Mouse (Mus musculus) adrenal gland, adult 8-10 months (tissue): ENCODE data around the gene Fezf2. TPM values are rescaled to one million over a fixed set of nuclear protein-coding genes. Genes with fewer than 3 reads are reported as not detected.

Source experiments
- DNase-seq: peaks from one replicate; pipeline ENCODE4 v3.0.0; 2022
- total RNA-seq, 4 experiments: library from RNA; stranded (reverse); gene quantifications; 2 replicates each; pipeline ENCODE4 v1.2.4; 2022

Gene Fezf2
- total RNA-seq = not detected

GRCm38 (mm10) chr14:12348089-12348488 lies at the start of gene Fezf2:
Fezf2 (minus strand) TSS chr14:12348189.
- DNase-seq = no peak

DNA sequence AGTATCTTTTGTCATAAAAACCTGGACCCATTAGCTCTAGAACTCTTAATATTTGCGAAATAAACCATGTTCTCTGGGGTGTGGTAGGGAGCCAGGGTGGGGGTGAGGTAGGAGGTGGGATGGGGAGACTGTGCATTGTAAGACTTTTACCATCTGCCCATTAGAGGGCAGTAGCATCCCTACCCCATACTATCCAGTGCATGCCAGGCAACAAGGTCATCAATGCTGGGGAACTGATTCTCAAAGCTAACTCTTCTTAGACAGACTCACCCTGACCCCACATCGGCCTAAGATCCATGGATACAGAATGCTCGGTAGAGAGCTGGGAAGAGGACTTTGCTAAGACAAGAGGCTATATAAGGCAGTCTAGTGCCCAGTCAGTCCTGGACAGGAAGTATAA lies 49.6 kb upstream of the Fezf2 start:
- no peak for DNase-seq

- no peak for DNase-seq
Measured at GRCm38 (mm10) chr14:12394318-12394717, 46.3 kb upstream of the Fezf2 start.

DNA sequence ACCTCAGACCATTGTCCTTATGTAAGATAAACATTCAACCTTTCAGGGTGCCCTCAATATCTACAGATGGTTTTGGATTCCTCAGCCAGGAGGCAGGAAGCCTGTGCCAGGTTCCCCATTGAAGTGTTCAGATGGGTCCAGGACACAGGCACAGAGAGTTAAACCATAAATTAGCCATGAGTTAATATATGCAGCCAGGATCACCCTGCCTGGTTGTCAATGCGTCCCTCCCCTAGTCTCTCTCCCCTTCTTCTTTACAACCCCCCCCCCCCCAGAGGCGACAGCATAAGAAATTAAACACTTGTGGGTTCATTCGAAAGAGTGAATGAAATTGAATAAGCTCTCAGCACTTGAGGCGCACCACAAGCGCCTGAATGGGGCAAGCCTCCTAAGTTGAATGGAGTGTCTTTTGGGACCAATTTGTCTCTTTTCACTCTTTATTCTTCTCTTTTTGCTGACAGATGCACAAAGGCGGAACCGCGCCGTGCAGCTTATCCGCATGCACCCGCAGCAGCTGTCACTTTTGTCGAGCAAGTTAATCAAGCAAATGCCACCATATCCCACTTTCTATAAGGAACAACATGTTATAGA lies 45.4 kb upstream of the Fezf2 start:
- DNase-seq = no peak

DNA sequence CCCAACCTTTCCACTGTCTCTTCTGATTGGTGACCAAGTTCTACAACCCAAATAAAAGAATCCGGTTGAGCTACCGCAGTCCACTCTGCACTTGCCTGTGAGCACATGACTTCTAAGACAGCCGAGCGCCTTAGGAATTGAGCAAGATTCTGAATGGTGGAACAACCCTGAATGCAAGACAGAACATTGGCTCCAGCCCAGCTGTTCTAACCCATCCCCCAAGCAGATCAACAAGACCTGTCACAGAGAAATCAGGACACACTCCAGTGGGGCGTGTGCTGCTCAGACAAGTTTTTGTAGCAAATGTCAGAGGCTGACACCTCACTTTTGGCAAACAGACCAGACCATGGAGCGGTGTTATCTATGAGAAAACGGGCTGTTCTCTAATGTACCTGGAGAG lies 43.2 kb upstream of the Fezf2 start:
- no peak for DNase-seq

- no peak for DNase-seq
Measured at GRCm38 (mm10) chr14:12388806-12389436, 40.9 kb upstream of the Fezf2 start.

GRCm38 (mm10) chr14:12388192-12388795 lies 40.3 kb upstream of the Fezf2 start:
- DNase-seq = no peak

GRCm38 (mm10) chr14:12387176-12387575 lies 39.2 kb upstream of the Fezf2 start:
- no peak for DNase-seq

DNA sequence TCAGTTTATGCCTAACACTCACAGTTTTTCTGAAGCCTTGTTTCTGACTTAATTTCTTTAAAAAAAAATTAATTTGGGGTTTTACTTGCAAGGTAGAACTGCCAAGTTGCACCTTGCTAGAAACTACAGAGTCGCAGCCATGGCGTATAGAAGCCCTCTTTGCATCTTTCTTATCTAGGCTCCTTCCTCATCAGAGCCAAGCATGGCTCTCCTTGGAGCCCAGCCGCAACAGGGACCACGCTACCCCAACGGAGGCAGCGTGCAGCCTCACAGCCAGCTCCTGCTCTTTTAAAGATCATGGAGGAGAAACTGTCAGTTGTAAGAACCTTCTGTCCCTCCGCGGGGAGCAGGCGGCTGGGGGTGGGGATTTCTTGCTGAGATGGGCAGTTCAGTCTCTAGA lies 29.9 kb upstream of the Fezf2 start:
- no peak for DNase-seq

DNA sequence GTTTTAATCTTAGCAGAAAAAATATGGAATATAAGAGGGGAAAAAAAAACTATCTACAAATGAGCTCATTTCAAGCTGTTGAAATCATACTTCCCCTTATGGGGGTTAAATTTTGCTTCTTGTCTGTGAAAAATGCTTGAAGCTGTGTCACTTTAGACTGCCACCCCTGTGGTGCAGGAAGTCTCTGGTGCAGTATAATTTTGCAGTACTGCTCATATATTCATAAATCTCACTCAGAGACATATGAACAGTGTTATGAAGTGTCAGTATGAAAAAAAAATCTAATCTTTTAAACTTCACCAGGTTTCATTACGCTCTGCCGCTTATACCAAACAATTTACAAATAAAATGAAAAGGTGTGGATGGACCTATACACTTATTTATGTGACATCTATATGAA lies 29.3 kb upstream of the Fezf2 start:
- DNase-seq = no peak

- DNase-seq = no peak
Measured at GRCm38 (mm10) chr14:12375451-12375850, 27.5 kb upstream of the Fezf2 start.

GRCm38 (mm10) chr14:12350271-12350916 lies 2.4 kb upstream of the Fezf2 start:
- DNase-seq = no peak

- no peak for DNase-seq
Measured at GRCm38 (mm10) chr14:12349334-12350090, 1.5 kb upstream of the Fezf2 start.

- no peak for DNase-seq
Measured at GRCm38 (mm10) chr14:12346865-12347600, 956 bp downstream of the Fezf2 start.

DNA sequence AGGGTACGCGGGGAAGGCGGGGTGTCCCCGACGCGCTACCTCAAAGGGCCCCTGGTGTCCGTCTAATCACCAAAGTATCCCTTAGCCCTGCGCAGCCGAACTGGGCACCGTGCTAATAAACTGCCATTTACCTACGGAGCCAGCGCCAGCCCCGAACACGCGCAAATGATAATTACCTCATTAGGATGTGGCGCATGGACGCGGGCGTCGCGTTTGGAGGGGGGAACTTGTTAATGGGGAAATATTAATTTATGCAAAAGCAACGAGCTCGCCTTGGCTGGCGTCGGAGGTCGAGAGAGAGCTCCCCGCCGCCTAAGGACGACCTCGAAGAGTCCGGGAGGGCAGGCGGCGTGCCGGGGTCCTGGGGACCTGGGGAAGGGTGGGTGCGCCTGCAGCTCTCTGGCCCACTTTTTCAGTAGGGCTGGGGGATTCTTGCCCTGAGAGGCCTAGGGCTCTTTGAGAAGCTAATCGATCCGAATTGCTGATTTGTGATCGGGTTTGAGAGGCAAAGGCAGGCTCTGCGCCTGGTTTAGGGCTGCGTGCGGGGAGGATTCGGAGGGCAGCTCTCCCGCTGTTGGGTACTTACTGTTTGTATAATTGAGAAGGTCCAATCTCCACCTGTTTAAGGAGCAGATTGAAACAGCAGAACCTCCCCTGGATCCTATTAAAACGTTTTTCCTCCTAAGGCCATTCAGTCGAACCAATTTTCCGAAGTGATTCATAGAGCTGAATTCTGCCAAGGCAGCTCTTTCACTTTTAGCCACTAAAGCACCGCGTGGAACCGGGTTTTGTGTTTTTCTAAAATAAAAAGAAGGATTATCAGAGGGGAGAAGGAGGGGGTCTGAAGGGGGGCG lies 1.8 kb downstream of the Fezf2 start:
- DNase-seq = no peak

DNA sequence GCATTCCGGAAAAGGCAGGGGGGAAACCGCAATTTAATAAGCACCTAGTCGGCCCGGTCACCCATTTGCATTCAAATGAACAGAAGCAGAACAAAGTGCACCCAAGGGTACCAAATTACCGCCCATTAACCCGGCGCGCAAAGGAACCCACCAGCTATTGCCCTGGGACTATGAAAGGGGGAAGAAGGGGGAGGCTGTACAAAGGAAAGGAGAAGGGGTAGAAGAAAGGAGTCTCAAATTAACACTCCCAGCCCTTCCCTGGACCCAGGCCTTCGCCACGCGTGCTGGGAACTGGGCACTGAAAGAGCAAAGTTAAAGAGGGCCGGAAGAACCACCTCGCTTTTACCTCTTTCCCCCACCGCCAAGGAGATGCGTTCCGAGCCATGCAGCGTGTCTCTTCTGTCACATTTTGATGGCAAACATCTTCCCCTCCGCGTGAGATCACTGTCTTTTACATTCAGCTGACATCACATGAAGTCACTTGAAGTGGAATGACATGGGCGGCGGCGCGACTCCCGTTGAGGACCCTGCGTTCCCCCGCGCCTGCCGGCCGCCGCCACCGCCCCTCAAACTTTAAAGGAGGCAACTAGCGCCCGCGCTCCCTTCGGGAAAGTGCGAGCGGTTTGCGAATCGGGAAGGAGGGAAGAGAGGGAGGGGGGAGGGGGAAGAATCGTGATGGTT lies 2.6 kb downstream of the Fezf2 start:
- DNase-seq = no peak

GRCm38 (mm10) chr14:12344746-12345240 lies 3.2 kb downstream of the Fezf2 start:
- no peak for DNase-seq

DNA sequence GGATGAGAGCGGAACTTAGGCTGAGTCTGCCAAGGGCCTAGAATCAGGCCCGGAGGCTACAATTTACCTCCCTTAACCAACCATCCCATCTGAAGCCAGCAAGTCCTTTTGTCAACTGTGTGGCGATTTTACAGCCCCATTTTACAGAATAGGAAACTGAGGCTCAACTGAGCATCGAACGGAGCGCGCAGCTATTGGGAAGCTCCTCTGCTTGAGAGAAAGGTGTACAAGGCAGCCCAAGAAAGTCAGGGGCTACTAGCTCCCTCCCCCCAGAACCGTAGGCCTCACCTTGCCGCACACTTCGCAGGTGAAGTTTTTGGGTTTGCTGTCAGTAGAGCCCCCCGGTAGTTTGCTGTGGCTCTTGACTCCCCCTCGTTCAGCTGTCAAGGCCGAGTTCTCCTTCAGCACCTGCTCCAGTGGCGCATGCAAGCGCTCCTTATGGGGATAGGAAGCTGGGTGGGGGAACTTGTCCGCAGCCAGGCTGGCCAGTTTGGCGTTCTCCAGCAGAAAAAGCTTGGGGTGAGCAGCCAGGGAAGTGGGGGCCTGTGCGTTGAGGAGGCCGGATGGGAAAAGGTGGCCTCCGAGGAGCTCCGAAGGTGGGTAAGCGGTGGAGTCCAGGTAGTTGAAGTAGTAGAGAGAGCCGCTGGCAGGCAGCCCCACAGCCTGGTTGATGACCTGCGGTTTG lies 3.8 kb downstream of the Fezf2 start:
- DNase-seq = no peak

GRCm38 (mm10) chr14:12343451-12343941 lies 4.5 kb downstream of the Fezf2 start:
- DNase-seq = no peak
